Mouse (Mus musculus) B cell, adult 2 months (primary cell): ENCODE measurements around the gene Brd2.

Source experiments
- DNase-seq, 2 experiments: peaks; one replicate each; pipeline ENCODE4 v3.0.0; 2022

Gene Brd2

DNA sequence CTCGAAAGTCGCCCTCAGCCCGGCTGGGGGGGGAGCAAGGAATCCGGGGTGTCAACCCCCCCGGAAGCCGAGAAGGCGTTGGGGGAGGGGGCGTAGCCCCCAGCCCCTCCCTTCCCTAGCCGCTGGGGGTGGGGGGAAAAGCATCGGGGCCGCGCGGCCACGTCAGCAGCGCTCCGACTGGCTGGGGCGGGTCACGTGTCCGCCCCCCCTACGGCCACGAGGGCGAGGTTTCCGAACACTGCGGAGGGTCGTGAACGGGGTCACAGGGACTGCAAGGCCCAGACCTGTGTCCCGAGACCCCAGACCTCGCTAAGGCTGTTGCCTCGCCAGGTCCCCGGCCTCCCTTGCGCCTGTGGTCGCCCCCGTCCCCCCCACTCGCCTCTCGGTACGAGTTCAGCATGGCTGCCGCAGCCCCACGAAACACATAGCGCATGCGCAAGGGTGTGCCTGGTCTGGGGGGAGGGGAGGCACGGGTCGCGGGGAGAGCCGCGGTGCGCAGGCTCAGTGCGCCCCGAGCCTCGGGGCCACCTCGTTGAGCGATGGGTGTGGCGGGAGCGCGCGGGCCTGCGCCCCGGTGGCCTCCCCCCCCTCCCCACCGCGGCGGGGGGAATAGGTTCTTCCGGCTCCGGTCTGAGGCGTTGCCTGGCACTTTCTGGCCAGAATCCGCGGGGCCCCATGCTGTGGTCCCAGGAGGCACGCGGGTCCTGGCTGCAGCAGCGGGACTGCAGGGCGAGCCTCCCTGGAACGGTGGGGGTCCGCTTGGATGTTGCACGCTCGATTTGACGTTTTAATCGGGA is at the start of gene Brd2:
Gene Brd2, minus strand, starts transcription at position 447 of the 797 bp plus-strand sequence.
- peak; percentile 95 to 96 for DNase-seq

- peak; percentile 92 to 93 for DNase-seq
These were observed 48.6 kb upstream of the Brd2 start for GRCm38 (mm10) chr17:34170877-34171498.

DNA sequence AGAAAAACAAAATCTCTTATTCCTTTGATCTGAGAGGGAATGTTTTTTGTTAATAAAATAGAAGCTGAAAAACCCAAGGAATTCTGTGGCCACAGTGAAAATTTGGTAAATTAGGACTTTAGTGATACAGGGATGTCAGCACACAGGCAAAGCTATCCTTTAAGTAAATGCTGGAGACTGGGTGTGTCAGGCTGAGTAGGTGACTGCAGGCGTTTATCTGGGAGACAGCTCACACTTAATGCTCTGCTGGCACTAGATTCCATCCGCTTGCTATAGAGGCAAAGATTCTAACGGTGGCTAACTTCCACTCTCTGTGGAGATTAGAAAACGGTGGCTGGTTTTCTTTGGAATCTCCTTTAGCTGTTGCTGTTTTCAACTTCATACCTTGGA is 48.0 kb upstream of the Brd2 start:
- DNase-seq = no peak

- peak; percentile 68 to 72 for DNase-seq
These were observed 46.8 kb upstream of the Brd2 start for GRCm38 (mm10) chr17:34169279-34169678.

DNA sequence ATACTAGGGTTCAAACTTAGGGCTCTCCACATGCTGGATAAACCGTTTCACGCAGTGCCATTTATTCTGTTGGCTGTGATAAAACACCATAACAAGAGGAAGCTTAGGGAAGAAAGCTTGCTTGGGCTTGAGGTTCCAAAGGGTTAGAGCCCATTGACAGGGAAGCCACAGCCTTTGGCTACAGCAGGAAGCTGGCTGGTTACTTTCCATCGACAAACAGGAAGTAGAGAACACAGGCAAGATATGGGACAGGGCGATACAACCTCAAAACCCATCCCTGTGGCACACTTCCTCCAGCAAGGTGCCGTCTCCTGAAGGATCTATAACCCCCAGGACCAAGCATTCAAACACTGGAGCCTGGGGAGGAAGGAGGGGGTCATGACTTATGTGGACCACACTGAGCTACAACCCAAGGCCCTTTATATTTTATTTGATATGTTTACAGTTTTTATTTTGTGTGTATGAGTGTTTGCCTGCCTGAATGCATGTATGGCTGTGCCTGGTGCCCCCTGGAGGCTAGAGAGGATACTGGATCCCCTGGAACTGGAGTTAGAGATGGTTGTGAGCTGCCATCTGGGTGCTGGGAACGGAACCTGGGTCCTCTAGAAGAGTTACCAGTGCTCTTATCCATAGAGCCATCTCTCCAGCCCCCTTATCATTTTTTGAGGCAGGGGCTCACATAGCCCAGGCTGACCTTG is 42.7 kb upstream of the Brd2 start:
- DNase-seq = peak; percentile 70 to 73

GRCm38 (mm10) chr17:34164202-34164895 is 41.9 kb upstream of the Brd2 start:
- peak; percentile 61 for DNase-seq

DNA sequence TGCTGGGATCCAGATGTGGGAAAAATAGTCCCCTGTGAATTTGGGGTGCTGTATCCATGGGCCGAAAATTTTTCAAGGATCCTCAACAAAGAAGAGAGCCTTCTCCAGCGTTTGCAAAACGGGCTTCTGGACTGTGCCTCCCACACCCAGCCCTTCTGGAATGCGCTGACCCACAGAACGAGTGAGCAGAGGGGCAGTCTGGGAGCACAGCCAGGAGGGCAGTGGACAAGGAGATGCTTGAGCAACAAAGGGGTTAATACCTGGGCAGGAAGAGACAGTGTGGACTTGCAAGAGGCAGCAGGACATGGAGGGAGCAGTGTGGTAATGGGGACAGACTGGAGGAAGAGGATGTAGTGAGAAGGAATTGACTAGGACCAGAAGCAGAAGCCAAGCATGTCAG is 33.1 kb upstream of the Brd2 start:
- peak in 1 of 2 experiments; percentile 14 for DNase-seq

DNA sequence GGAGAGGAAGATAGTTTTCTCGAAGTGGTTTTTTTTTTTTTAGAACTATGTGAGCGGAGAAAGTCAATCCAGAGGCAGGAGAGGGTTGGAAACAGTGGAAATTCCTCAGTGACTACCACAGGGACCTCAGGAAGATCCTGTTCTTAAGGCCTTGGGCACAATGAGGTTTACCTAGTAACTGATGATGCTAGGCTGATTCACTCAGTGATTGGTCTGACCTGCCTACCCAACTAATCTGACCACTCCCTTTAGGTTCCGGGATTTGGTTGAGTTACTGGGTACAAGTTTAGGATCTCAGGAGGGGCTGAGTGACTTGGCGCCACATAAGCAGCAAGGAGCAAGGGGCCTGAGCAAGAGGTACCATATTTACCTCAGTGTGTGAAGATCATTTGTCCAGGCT is 30.5 kb upstream of the Brd2 start, which contains the start of gene H2-DMb1:
Gene H2-DMb1, plus strand, starts transcription at position 150 of the 400 bp plus-strand sequence.
- peak; percentile 76 to 78 for DNase-seq

DNA sequence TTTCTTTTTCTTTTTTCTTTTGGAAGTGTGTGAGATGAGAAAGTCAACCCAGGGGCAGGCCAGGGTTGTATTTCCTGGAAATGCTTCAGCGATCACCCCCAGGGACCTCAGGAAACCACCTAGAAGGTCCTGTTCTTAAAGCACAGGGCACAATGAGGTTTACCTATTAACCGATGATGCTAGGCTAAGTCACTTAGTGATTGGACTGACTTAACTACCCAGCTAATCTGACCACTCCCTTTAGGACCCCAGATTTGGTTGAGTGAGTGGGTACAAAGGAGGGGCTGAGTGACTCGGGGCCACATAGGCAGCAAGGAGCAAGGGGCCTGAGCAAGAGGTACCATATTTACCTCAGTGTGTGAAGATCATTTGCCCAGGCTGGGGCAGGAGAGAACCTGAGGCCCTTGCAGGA is 22.5 kb upstream of the Brd2 start:
- DNase-seq = peak; percentile 88 to 92

DNA sequence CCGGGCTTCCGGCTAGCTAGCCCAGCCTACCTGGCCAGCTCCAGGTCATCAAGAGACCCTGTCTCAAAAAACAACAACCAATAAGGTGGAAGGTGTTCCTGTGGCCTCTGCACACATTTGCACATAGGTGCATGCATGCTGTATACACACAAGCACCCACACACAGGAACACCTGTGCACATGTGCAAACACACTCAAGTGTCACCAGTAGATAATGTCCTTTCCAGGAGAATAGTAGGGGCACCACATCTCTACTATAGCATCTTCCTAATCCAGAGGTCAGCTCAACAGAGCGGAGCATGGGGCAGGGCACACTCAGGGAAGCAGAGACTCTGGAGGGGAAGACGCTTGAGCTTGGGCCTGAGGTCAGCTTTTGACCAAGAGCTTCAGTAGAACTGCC is 21.8 kb upstream of the Brd2 start:
- peak; percentile 52 to 62 for DNase-seq

DNA sequence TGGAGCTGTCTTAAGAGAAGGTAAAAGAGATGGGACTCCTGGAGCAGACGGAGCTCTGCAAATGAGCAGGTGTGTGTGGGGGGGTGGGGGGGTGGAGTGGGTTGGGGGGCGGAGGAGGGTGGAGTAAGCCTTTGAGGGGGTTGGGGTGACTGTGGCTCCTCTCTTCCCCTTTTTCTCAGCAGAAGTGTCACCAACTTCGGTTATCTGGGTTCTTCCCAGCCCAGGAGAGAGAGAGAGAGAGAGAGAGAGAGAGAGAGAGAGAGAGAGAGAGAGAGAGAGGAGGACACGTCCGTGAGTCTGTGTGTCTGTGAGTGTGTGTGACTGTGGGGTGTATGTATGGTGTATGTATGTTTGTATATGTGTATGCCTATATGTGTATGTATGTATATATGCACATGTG is 21.0 kb upstream of the Brd2 start:
- no peak for DNase-seq

- DNase-seq = peak; percentile 98 to 99
These were observed 20.6 kb upstream of the Brd2 start, which contains the start of gene H2-DMb2 for GRCm38 (mm10) chr17:34143033-34143432. Gene H2-DMb2, plus strand, starts transcription at chr17:34143307.

GRCm38 (mm10) chr17:34142456-34143010 is 20.1 kb upstream of the Brd2 start:
- DNase-seq = no peak

DNA sequence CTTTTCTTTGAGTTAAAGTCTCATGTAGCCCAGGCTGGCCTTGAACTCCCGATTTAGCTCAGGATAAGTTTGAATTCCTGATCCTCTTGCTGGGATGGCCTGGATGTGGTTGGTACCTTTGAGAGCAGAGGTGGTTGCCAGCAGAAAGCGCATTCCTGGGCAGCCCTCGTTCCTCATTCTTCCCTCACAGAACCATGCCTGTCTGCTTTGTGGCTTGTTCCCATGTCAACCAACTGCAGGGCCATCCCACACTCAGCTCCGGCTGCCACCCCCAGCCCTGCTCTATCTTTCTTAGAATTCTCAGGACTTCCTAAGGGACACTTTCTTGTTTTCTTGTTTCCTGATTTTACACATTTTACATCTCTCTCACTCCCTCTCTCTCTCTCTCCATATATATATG is 19.0 kb upstream of the Brd2 start:
- no peak for DNase-seq

- no peak for DNase-seq
These were observed 17.8 kb upstream of the Brd2 start for GRCm38 (mm10) chr17:34140240-34140639.

- DNase-seq = no peak
These were observed 17.0 kb upstream of the Brd2 start for GRCm38 (mm10) chr17:34139416-34139815.

DNA sequence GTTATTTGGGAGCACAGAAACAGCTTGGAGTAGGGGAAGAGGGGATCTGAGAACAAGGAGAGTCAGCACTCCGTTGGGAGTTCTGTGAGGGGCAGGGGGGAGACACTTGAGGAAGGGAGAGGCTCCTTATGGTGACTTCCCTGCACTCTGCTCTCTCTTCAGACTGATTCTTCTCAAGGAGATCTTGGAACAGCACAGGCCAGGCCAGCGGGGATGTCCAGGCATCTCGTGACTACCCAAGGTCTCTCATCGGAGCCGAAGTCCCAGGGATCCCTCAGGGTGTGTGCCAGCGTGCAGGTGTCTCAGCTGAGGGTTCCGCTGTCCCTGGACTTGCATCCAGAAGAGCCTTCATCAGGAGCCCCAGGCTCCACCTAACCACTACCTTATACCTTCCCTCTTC is 16.2 kb upstream of the Brd2 start:
- DNase-seq = no peak

GRCm38 (mm10) chr17:34137601-34138000 is 15.2 kb upstream of the Brd2 start:
- DNase-seq = no peak

GRCm38 (mm10) chr17:34135297-34136224 is 13.1 kb upstream of the Brd2 start:
- DNase-seq = peak; percentile 99

GRCm38 (mm10) chr17:34134451-34134850 is 12.0 kb upstream of the Brd2 start:
- DNase-seq = no peak

- DNase-seq = peak in 1 of 2 experiments; percentile 56
These were observed 10.9 kb upstream of the Brd2 start for GRCm38 (mm10) chr17:34133289-34133688.
